Mouse (Mus musculus) bone marrow, adult 2 months (tissue): Measurements from ENCODE around the gene Clic6.

Experiments used
- CTCF ChIP-seq: fragments of 200-500 bp; IDR thresholded peaks from 2 replicates; pipeline ENCODE4 v1.5.1; 2011; ENCODE audit warnings: low read length, control low read depth; ENCODE audit not compliant: control insufficient read depth, insufficient read depth
- POLR2A ChIP-seq: fragments of 200-500 bp; IDR thresholded peaks from 2 replicates; pipeline ENCODE4 v1.6.1; 2011; ENCODE audit warnings: low read depth, mild to moderate bottlenecking, control low read depth, low read length, borderline replicate concordance; ENCODE audit not compliant: control insufficient read depth

- TF ChIP-seq CTCF, result no peak
- no peak for TF ChIP-seq POLR2A
Observed at GRCm38 (mm10) chr16:92500534-92500933, 15.0 kb downstream of the Clic6 start.
